Mouse (Mus musculus): Measurements from ENCODE around the gene Grid2.

- TF ChIP-seq POLR2A (IDR thresholded peaks at IDR 0.05; ENCODE audit: extremely low read depth, insufficient read depth, low read length) (no peak), CTCF (IDR thresholded peaks at IDR 0.05; ENCODE audit: low read depth, low read length) (no peak)
Observed at GRCm38 (mm10) chr6:64293761-64294160, 1038.1 kb downstream of the Grid2 start.
